Mouse (Mus musculus) midbrain, postnatal 0 days (tissue): Measurements from ENCODE around the gene Abtb2. TPM values are rescaled to one million over a fixed set of nuclear protein-coding genes. Genes with fewer than 3 reads are reported as not detected.

Experiments used
- ATAC-seq: fragments of 200-750 bp; cut with Nextera tagmentation; 2 replicates; pipeline ENCODE4 v1.8.0; 2017; ENCODE audit warnings: moderate number of reproducible peaks, mild to moderate bottlenecking, moderate TSS enrichment, moderate library complexity; ENCODE audit not compliant: low FRiP score
- DNase-seq: peaks from one replicate; pipeline ENCODE4 v3.0.0-alpha.2; 2015; ENCODE audit warnings: low spot score
- H3K27ac ChIP-seq: fragments of 300-500 bp; sonication (generic); 2 replicates; pipeline ENCODE4 v1.5.1; 2014; ENCODE audit warnings: low read depth, mild to moderate bottlenecking, low read length, mixed read lengths
- H3K27me3 ChIP-seq: fragments of 300-500 bp; sonication (generic); 2 replicates; pipeline ENCODE4 v1.6.1; 2014; ENCODE audit warnings: low read length, control low read depth, mixed read lengths; ENCODE audit not compliant: insufficient read depth
- H3K36me3 ChIP-seq: fragments of 300-500 bp; sonication (generic); 2 replicates; pipeline ENCODE4 v1.6.1; 2014; ENCODE audit warnings: low read length, control low read depth, mixed read lengths; ENCODE audit not compliant: insufficient read depth
- H3K4me1 ChIP-seq: fragments of 300-500 bp; sonication (generic); 2 replicates; pipeline ENCODE4 v1.6.1; 2014; ENCODE audit warnings: mild to moderate bottlenecking, control low read depth, antibody characterized with exemption, low read length, mixed read lengths; ENCODE audit not compliant: insufficient read depth
- H3K4me2 ChIP-seq: fragments of 300-500 bp; sonication (generic); 2 replicates; pipeline ENCODE4 v1.6.1; 2014; ENCODE audit warnings: low read depth, mild to moderate bottlenecking, low read length, mixed read lengths; ENCODE audit not compliant: poor library complexity, severe bottlenecking
- H3K4me3 ChIP-seq: fragments of 300-500 bp; sonication (generic); 2 replicates; pipeline ENCODE4 v1.5.1; 2014; ENCODE audit warnings: low read depth, mild to moderate bottlenecking, low read length, moderate library complexity
- H3K9ac ChIP-seq: fragments of 300-500 bp; sonication (generic); replicated peaks from 2 replicates; pipeline ENCODE4 v1.6.1; 2014; ENCODE audit warnings: mild to moderate bottlenecking, low read length, moderate library complexity, mixed read lengths; ENCODE audit not compliant: poor library complexity, severe bottlenecking
- H3K9me3 ChIP-seq: fragments of 300-500 bp; sonication (generic); 2 replicates; pipeline ENCODE4 v1.6.1; 2016; ENCODE audit warnings: low read length, control low read depth
- CTCF ChIP-seq: IDR thresholded peaks from 2 replicates; pipeline ENCODE4 v1.5.1; 2016; ENCODE audit warnings: antibody characterized with exemption, mild to moderate bottlenecking
- WGBS: fragments of 180-500 bp; shearing (Covaris S2); extraction: QIAGEN DNeasy Blood & Tissue Kit; methylation state at CpG from one replicate; pipeline ENCODE4 v1.1.7; 2014; 5-methylcytosine and 5-hydroxymethylcytosine counted together
- polyA plus RNA-seq: library from polyadenylated mRNA; unstranded; fragments of >200 nt; fragmentation: Nextera tagmentation; extraction: Ambion mirVana; gene quantifications from 2 replicates; pipeline ENCODE4 v1.2.1, GENCODE M21; 2015
- total RNA-seq: library from RNA; depleted of rRNA; stranded (reverse); fragments of >200 nt; gene quantifications from 2 replicates; pipeline ENCODE4 v1.2.3, GENCODE M21; 2014

Gene Abtb2
- total and polyA plus RNA-seq, 2 experiments from 2014 or later: 7.4 to 21.8 TPM

DNA sequence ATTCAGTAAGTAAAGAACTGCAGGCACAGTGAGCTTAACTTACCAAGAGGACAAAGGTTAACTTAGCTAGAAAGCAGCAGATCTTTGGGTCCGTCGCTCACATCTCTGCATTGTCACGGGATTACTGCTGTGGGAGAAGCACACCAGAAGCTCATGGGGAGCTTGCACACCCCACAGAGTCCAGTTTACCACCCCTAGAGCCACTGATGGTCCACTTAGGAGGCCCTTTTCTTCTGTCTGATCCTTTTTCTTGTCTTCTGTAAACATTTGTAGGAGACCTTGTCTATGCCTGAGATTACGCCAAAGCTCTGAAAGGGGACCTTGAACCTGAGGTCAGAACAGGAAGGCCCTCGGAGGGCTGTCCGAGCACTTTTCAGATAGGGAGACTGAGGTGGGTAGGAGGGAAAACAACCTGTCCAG, 28.5 kb downstream of the Abtb2 start:
- WGBS: 48% methylated on average over 6 of the region's 6 CpGs

DNA sequence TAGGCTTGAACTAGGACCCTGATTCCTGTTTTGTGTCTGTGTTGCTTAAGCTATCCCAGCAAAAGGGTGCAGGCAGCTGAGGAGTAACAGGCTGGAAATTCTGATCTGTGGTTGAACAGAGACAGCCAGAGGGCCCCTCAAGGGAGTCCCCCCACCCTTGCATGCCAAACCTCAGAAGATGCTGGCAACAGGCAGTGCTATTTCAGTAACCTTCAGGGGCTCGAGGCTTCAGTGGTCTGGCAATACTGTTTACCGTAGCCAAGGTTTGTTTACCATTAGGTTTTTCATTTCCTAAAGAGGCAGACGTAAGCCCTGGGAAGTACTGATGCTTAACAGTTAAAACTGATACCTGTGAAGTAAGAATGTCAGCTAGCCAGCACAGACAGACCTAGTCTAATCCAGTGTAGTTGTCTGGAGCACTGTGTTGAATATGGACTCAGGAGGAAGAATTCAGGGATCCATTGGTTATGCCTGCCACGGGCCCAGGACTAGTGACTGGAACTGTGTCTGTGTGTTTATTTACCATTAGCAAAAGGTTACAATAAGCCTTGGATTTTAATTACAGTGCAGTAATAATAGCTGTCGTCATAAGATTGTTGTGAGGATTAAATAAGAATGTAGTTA, 29.0 kb downstream of the Abtb2 start:
- no peak overlapping the region for H3K4me2 ChIP-seq
- no peak overlapping the region for H3K9ac ChIP-seq
- H3K4me1 ChIP-seq: peaks cover 12% of the 10 kb centered on the region; the same call in 1 of the 2 replicates
- no peak overlapping the region for H3K27ac ChIP-seq
- no peak for ATAC-seq
- no peak overlapping the region for H3K4me3 ChIP-seq
- WGBS: 64% methylated on average over 5 of the region's 5 CpGs
- DNase-seq: peak; percentile 25
- H3K36me3 ChIP-seq: no peaks in the 10 kb centered on the region
- no peaks in the 10 kb centered on the region for H3K27me3 ChIP-seq
- H3K9me3 ChIP-seq: no peaks in the 10 kb centered on the region
- TF ChIP-seq CTCF: no peak

More for the DNA sequence above, 28.5 kb downstream of the Abtb2 start:
- peaks cover 9% of the 10 kb centered on the region; the same call in 1 of the 2 replicates for H3K4me1 ChIP-seq
- ATAC-seq: no peak
- H3K27me3 ChIP-seq: no peaks in the 10 kb centered on the region
- no peak for DNase-seq
- no peak overlapping the region for H3K9ac ChIP-seq
- no peak overlapping the region for H3K4me2 ChIP-seq
- no peaks in the 10 kb centered on the region for H3K9me3 ChIP-seq
- TF ChIP-seq CTCF: no peak
- no peaks in the 10 kb centered on the region for H3K36me3 ChIP-seq
- no peak overlapping the region for H3K27ac ChIP-seq
- no peak overlapping the region for H3K4me3 ChIP-seq

DNA sequence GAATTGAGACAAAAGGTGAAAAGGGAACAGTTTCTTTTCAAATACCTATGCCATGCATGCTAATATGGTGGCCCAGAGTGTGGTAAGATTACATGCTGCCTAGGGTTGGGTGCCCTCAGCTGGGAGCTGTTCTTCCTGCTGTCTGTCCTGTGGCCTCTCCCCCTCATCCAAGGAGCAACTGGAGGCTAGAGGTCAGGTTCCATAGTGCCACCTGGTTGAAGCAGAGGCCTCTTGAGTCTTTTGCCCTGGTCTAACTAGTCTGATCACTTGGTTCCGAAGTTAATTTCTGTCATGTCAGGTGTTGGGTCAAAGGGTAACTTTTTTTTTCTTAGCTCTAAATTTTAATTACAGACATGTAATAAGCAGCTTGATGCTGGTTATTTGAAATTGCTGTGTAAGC, 33.2 kb downstream of the Abtb2 start:
- Histone ChIP-seq H3K4me1 (peaks cover 10% of the 10 kb centered on the region; the same call in 1 of the 2 replicates), H3K9me3 (no peaks in the 10 kb centered on the region), H3K4me2 (no peak overlapping the region), H3K9ac (no peak overlapping the region), H3K4me3 (no peak overlapping the region), H3K27me3 (no peaks in the 10 kb centered on the region), H3K27ac (no peak overlapping the region), H3K36me3 (no peaks in the 10 kb centered on the region)
- TF ChIP-seq CTCF: no peak
- ATAC-seq: no peak
- DNase-seq: no peak
- WGBS: 100% methylated on average over 1 of the region's 1 CpGs

DNA sequence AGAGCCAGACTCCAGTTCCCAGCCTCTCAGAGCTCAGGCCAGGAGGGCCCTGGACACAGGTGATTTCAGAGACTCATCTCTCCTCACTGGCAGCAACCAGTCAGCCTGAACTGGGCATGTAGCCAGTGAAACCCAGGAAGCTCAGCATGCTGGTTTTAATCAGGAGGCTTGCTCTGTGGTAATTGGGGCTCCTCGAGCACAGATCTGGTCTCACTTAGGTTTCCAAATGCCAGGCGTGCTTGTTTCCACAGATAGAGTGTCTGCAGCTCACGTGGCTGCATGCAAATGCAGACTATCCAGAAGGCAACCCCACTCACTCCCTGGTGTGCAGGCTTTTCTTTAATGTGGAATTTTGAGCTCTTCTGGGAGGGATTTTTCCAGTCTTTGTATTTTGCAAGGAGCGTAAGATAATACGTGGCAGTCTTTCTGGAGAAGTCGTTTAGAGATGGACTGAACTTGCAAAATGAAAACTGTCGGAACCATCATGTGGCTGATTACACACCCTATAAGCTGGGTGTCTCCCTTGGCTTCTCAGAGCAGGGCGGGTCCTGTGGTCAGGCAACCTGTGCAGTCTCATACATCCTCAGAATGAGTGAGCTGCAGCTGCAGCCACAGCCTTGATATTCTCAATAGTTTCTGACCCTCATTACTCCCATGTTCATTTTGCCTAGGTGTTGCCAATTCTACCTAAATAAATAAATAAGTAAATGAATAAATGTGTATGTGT, 34.2 kb downstream of the Abtb2 start:
- Histone ChIP-seq H3K4me2 (no peak overlapping the region), H3K9me3 (no peaks in the 10 kb centered on the region), H3K4me1 (peaks cover 8% of the 10 kb centered on the region; the same call in 1 of the 2 replicates), H3K36me3 (no peaks in the 10 kb centered on the region), H3K27ac (peak overlapping the region; percentile 44), H3K27me3 (no peaks in the 10 kb centered on the region), H3K4me3 (no peak overlapping the region), H3K9ac (no peak overlapping the region)
- TF ChIP-seq CTCF: no peak; the same call in 1 of the 2 replicates
- peak; percentile 59; the same call in 1 of the 2 replicates for ATAC-seq
- peak; percentile 44 for DNase-seq
- WGBS: 14% methylated on average over 8 of the region's 8 CpGs

DNA sequence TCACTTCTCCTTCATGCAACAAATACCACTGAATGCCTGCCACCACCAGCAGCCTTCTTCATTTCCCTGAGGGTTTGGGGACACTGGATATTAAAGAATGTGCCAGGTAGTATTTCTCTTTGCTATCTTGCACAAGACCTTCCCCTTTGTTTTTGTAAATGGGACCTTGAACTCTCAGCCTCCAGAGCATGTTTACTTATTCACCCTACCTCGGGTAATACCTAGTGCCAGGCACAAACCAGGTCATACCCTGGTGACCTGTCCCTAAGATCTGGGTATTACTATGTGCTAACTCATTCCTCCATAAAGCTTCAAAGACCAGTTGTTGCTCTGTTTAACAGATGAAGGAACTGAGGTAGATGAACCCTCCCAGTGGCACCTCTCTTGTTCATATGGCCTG, 35.0 kb downstream of the Abtb2 start:
- TF ChIP-seq CTCF: no peak
- Histone ChIP-seq H3K27ac (no peak overlapping the region), H3K9ac (no peak overlapping the region), H3K9me3 (no peaks in the 10 kb centered on the region), H3K4me2 (no peak overlapping the region), H3K4me3 (no peak overlapping the region), H3K36me3 (no peaks in the 10 kb centered on the region), H3K27me3 (no peaks in the 10 kb centered on the region), H3K4me1 (peaks cover 8% of the 10 kb centered on the region; the same call in 1 of the 2 replicates)
- WGBS: 79% methylated on average over 1 of the region's 1 CpGs
- DNase-seq (no peak), ATAC-seq (no peak)

DNA sequence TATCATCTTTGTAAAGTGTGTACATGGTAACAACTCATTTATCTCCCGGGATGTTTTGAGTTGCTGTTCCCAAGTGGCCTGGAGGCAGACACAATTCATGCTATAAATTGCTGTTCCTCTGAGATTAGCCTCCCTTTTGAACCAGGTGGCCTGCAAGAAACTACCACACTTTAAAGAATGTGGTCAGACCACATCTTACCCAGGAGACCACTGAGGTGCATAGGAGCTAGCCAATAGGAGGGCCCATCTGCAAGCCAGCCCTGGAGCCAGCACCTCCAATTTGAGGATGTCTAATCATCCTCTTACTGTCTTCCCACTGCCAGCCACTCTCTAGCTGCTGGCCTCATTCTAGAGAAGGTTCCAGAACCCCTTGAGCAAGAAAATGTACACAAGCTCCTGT, 35.4 kb downstream of the Abtb2 start:
- no peak for DNase-seq
- WGBS: 73% methylated on average over 1 of the region's 1 CpGs
- Histone ChIP-seq H3K9ac (no peak overlapping the region), H3K4me3 (no peak overlapping the region), H3K9me3 (no peaks in the 10 kb centered on the region), H3K27me3 (no peaks in the 10 kb centered on the region), H3K4me1 (peaks cover 8% of the 10 kb centered on the region; the same call in 1 of the 2 replicates), H3K27ac (no peak overlapping the region), H3K36me3 (no peaks in the 10 kb centered on the region), H3K4me2 (no peak overlapping the region)
- no peak for ATAC-seq
- no peak for TF ChIP-seq CTCF
